Comparison of ENCODE assay signal across 32 mouse cellular contexts in the genomic region with DNA sequence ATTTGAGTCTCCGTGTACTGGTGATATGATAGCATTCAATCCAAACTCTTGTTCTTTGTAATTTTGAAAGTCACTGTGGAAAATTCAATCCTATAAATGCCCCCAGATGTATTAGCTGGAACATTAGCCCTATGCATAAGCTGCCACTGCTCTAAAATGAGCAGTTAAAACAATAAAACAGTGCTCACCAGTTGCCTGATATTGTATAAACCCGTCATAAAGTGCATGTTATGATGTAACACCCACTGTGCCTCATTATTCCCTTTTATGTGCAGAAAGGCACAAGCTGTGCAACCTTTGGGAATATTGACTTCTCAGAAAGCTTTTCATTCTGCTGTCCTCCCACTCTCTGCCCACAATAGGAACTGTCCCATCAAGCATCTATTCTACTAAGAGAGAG.
"Had no signal": no experiment of that assay in that cellular context is flagged by ENCODE, and none has a peak within 500 bp of the region (broad histone marks: within the 10 kb centered on the region; RNA-seq: fewer than 3 reads in every experiment).

No protein-coding gene starts in this region.

- H3K4me3 ChIP-seq: left cerebral cortex, adult 2 months; limb, embryonic 10.5 days; limb, embryonic 12.5 days; limb, embryonic 13.5 days; limb, embryonic 15.5 days; liver, embryonic 12.5 days; liver, embryonic 13.5 days; liver, embryonic 15.5 days; lung, embryonic 15.5 days; megakaryocyte, embryonic 14.5 days; midbrain, embryonic 10.5 days; midbrain, embryonic 12.5 days; midbrain, embryonic 13.5 days; midbrain, embryonic 15.5 days; myocyte had no signal

- H3K27ac ChIP-seq: left cerebral cortex, adult 2 months; limb, embryonic 10.5 days; limb, embryonic 12.5 days; limb, embryonic 13.5 days; limb, embryonic 15.5 days; liver, embryonic 12.5 days; liver, embryonic 13.5 days; liver, embryonic 14.5 days; liver, embryonic 15.5 days; lung, embryonic 15.5 days; macrophage; midbrain, embryonic 10.5 days; midbrain, embryonic 12.5 days; midbrain, embryonic 13.5 days; midbrain, embryonic 15.5 days had no signal

- H3K4me2 ChIP-seq: limb, embryonic 12.5 days; limb, embryonic 13.5 days; limb, embryonic 15.5 days; liver, embryonic 11.5 days; liver, embryonic 12.5 days; liver, embryonic 13.5 days; liver, embryonic 15.5 days; lung, embryonic 14.5 days; lung, embryonic 15.5 days; midbrain, embryonic 11.5 days; midbrain, embryonic 12.5 days; midbrain, embryonic 13.5 days; midbrain, embryonic 15.5 days had no signal

- H3K4me1 ChIP-seq: limb, embryonic 10.5 days; limb, embryonic 12.5 days; limb, embryonic 13.5 days; limb, embryonic 15.5 days; liver, embryonic 12.5 days; liver, embryonic 13.5 days; liver, embryonic 15.5 days; lung, embryonic 15.5 days; megakaryocyte, embryonic 14.5 days; midbrain, embryonic 10.5 days; midbrain, embryonic 12.5 days; midbrain, embryonic 13.5 days; midbrain, embryonic 15.5 days had no signal

- H3K9ac ChIP-seq: limb, embryonic 12.5 days; limb, embryonic 13.5 days; limb, embryonic 15.5 days; liver, embryonic 12.5 days; liver, embryonic 13.5 days; liver, embryonic 14.5 days; liver, embryonic 15.5 days; liver, postnatal 0 days; lung, embryonic 14.5 days; lung, embryonic 15.5 days; midbrain, embryonic 12.5 days; midbrain, embryonic 13.5 days; midbrain, embryonic 15.5 days had no signal

- H3K27me3 ChIP-seq: limb, embryonic 12.5 days; limb, embryonic 13.5 days; limb, embryonic 15.5 days; liver, embryonic 12.5 days; liver, embryonic 13.5 days; liver, embryonic 15.5 days; lung, embryonic 15.5 days; megakaryocyte, embryonic 14.5 days; midbrain, embryonic 12.5 days; midbrain, embryonic 13.5 days; midbrain, embryonic 15.5 days had no signal

- H3K9me3 ChIP-seq: limb, embryonic 10.5 days; limb, embryonic 12.5 days; limb, embryonic 13.5 days; limb, embryonic 15.5 days; liver, embryonic 12.5 days; liver, embryonic 13.5 days; liver, embryonic 15.5 days; lung, embryonic 15.5 days; megakaryocyte, embryonic 14.5 days; midbrain, embryonic 10.5 days; midbrain, embryonic 12.5 days; midbrain, embryonic 13.5 days; midbrain, embryonic 15.5 days had no signal

- DNase-seq: left cerebral cortex, postnatal 4 days; liver; liver, embryonic 13.5 days; liver, postnatal 0 days; lung, adult 18-20 months; lung, adult 2 months; lung, embryonic 14.5 days; lung, postnatal 10 days; lung, postnatal 14 days; lung, postnatal 36 days; lung, postnatal 4 days; midbrain, embryonic 14.5 days had no signal

- ATAC-seq: liver, embryonic 12.5 days; liver, postnatal 0 days; lung, postnatal 0 days; midbrain, embryonic 13.5 days; midbrain, embryonic 15.5 days; midbrain, embryonic 16.5 days had no signal

- H3K36me3 ChIP-seq: limb, embryonic 10.5 days; limb, embryonic 12.5 days; limb, embryonic 13.5 days; limb, embryonic 15.5 days; liver, embryonic 12.5 days; liver, embryonic 13.5 days; liver, embryonic 15.5 days; lung, embryonic 15.5 days; midbrain, embryonic 10.5 days; midbrain, embryonic 12.5 days; midbrain, embryonic 13.5 days; midbrain, embryonic 15.5 days had no signal
